Mouse (Mus musculus) megakaryocyte, adult 5-6 weeks (primary cell): ENCODE measurements around the gene BC051665. TPM values are rescaled to one million over a fixed set of nuclear protein-coding genes. Genes with fewer than 3 reads are reported as not detected.

ENCODE experiments used
- ATAC-seq: 2 replicates; pipeline ENCODE4 v1.8.0; 2016; ENCODE audit warnings: mild to moderate bottlenecking, inconsistent platforms; ENCODE audit not compliant: poor library complexity, severe bottlenecking
- total RNA-seq, 2 experiments: library from RNA; stranded (forward) in 1 of 2; stranded (reverse) in 1 of 2; fragments of 153-499, 151-499 nt in 1 of 2; fragments of 221-1000, 200-1000 nt in 1 of 2; gene quantifications; 2 replicates each; pipeline versions ENCODE4 v1.2.3 to v1.2.4; 2015 to 2017

Gene BC051665
- total RNA-seq, 2 experiments from 2014 or later: not detected

- peak; percentile 86 for ATAC-seq
Observed at GRCm38 (mm10) chr13:60744078-60744460, 42.1 kb downstream of the BC051665 start.

DNA sequence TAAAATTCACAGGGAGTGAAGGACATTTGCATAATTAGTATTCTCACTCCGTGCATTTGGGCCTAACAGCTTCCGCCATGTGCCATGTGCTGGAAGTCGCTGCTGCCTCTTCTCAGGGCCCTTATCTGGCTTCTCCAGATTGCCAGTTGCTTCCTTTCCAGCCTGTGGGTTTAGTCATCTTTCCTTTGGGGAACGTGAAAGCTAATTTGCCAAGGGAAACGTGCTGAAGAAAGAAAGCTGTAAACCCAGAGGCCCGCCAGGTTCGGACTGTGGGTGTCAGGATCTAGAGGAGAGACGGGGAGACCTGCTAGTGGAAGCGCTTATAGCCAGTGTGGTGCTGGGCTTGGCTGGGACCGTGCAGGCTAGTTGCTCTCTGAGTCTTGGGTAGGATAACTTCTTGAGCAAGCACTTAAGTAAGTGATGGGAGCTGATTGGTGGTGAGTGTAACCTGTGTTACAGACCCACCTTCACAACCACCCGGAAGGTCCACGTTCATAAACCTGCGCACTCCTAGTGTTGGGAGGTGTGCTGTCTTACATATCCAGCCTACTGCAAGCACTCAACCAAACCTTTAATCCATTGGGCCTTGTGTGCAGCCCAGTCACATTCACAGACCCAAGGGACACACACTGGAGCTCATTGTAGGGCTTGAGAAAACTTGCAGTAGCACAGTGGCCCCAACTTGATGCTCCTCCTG, 42.6 kb downstream of the BC051665 start:
- no peak for ATAC-seq

DNA sequence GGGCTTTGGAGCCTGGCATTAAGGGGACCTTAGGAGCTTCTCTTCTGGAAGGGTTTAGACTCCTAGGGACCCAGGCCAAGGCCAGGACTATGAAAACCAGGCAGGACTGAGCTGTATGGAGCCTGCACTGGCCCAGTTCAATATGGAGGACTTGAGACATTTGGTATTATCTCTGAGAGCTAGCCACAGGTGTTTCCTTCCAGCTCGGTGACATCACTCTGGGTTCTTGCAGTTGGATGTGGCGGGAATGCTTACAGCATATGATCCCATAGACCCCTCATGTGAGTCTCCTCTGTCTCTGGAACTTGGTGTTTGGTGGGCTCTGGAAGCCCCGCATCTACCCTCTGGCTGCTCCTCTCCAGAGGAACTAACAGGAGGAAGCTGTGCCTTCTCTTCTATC, 43.6 kb downstream of the BC051665 start:
- ATAC-seq: no peak

GRCm38 (mm10) chr13:60740248-60740647, 45.9 kb downstream of the BC051665 start:
- no peak for ATAC-seq

- ATAC-seq: peak; percentile 81
Observed at GRCm38 (mm10) chr13:60738429-60738828, 47.7 kb downstream of the BC051665 start.

- ATAC-seq: peak; percentile 90
Observed at GRCm38 (mm10) chr13:60737632-60738324, 48.4 kb downstream of the BC051665 start.

- no peak for ATAC-seq
Observed at GRCm38 (mm10) chr13:60736421-60737105, 49.6 kb downstream of the BC051665 start.

- ATAC-seq: no peak
Observed at GRCm38 (mm10) chr13:60735306-60735705, 50.9 kb downstream of the BC051665 start.

Other genes with a start within 250 kb of the BC051665 start
- 5.7 and 6.2 TPM in 2 replicates for gene Dapk1, start 184.4 kb downstream of the BC051665 start, total RNA-seq (2015)
- 3.7 and 5.2 TPM in 2 replicates for gene Dapk1, start 184.4 kb downstream of the BC051665 start, total RNA-seq (2017)
- gene Ctsll3, start 16.5 kb upstream of the BC051665 start, total RNA-seq (2015): not detected in 2 replicates
- gene Ctsll3, start 16.5 kb upstream of the BC051665 start, total RNA-seq (2017): not detected in 2 replicates
- 0.16 and 0.30 TPM in 2 replicates for gene 4930486L24Rik, start 78.1 kb upstream of the BC051665 start, total RNA-seq (2015)
- 0.22 TPM in 1 of 2 replicates, not detected in the other for gene 4930486L24Rik, start 78.1 kb upstream of the BC051665 start, total RNA-seq (2017)
- gene Gm49392, start 110.5 kb upstream of the BC051665 start, total RNA-seq (2015): not detected in 2 replicates
- 0.61 TPM in 1 of 2 replicates, not detected in the other for gene Gm49392, start 110.5 kb upstream of the BC051665 start, total RNA-seq (2017)
- gene Ctla2b, start 111.1 kb upstream of the BC051665 start, total RNA-seq (2015): 1.7 and 3.0 TPM in 2 replicates
- 1.7 and 2.1 TPM in 2 replicates for gene Ctla2b, start 111.1 kb upstream of the BC051665 start, total RNA-seq (2017)
- not detected in 2 replicates for gene Tpbpb, start 118.5 kb upstream of the BC051665 start, total RNA-seq (2015)
- gene Tpbpb, start 118.5 kb upstream of the BC051665 start, total RNA-seq (2017): not detected in 2 replicates
- gene Gm49393, start 149.2 kb upstream of the BC051665 start, total RNA-seq (2015): not detected in 2 replicates
- gene Gm49393, start 149.2 kb upstream of the BC051665 start, total RNA-seq (2017): not detected in 2 replicates
- gene Gm49391, start 150.2 kb upstream of the BC051665 start, total RNA-seq (2015): 1.1 TPM in 1 of 2 replicates, not detected in the other
- not detected in 2 replicates for gene Gm49391, start 150.2 kb upstream of the BC051665 start, total RNA-seq (2017)
- 1.6 and 5.3 TPM in 2 replicates for gene Ctla2a, start 150.3 kb upstream of the BC051665 start, total RNA-seq (2015)
- gene Ctla2a, start 150.3 kb upstream of the BC051665 start, total RNA-seq (2017): 4.4 and 9.3 TPM in 2 replicates
- not detected in 2 replicates for gene Tpbpa, start 155.6 kb upstream of the BC051665 start, total RNA-seq (2015)
- gene Tpbpa, start 155.6 kb upstream of the BC051665 start, total RNA-seq (2017): not detected in 2 replicates
- gene Ctsj, start 219.6 kb upstream of the BC051665 start, total RNA-seq (2015): not detected in 2 replicates
- not detected in 2 replicates for gene Ctsj, start 219.6 kb upstream of the BC051665 start, total RNA-seq (2017)